Mouse (Mus musculus) ES-Bruce4 (cell line): ENCODE measurements around the gene Hist2h2aa1. TPM values are rescaled to one million over a fixed set of nuclear protein-coding genes. Genes with fewer than 3 reads are reported as not detected.
A peak's percentile ranks its signal among the peaks of the same experiment; 100 is the strongest.

Experiments
- H3K27ac ChIP-seq: 2 replicates; pipeline ENCODE4 v1.5.1; 2012; ENCODE audit warnings: low read length, inconsistent platforms; ENCODE audit not compliant: insufficient read depth
- H3K27me3 ChIP-seq: 2 replicates; pipeline ENCODE4 v1.6.1; 2012; ENCODE audit warnings: mild to moderate bottlenecking, low read length, inconsistent platforms; ENCODE audit not compliant: control insufficient read depth, poor library complexity, insufficient read depth, severe bottlenecking
- H3K36me3 ChIP-seq: 2 replicates; pipeline ENCODE4 v1.6.1; 2012; ENCODE audit warnings: inconsistent platforms, mild to moderate bottlenecking, low read length, moderate library complexity; ENCODE audit not compliant: control insufficient read depth, poor library complexity, insufficient read depth, severe bottlenecking
- H3K4me1 ChIP-seq: one replicate; pipeline ENCODE4 v1.8.1; 2011; ENCODE audit warnings: low read length; ENCODE audit not compliant: control insufficient read depth, insufficient read depth
- H3K4me3 ChIP-seq: 2 replicates; pipeline ENCODE4 v1.5.1; 2011; ENCODE audit warnings: low read depth, mild to moderate bottlenecking, low read length
- H3K9ac ChIP-seq: 2 replicates; pipeline ENCODE4 v1.6.1; 2012; ENCODE audit warnings: low read depth, mild to moderate bottlenecking, inconsistent platforms; ENCODE audit not compliant: poor library complexity, severe bottlenecking
- H3K9me3 ChIP-seq: replicated peaks from 2 replicates; pipeline ENCODE4 v1.6.1; 2012; ENCODE audit warnings: mild to moderate bottlenecking, low read length, inconsistent platforms; ENCODE audit not compliant: control insufficient read depth, poor library complexity, insufficient read depth, severe bottlenecking
- CTCF ChIP-seq: IDR thresholded peaks from one replicate; pipeline ENCODE4 v1.8.1; 2011; ENCODE audit warnings: low read depth, low read length
- EP300 ChIP-seq: IDR thresholded peaks from 2 replicates; pipeline ENCODE4 v1.6.1; 2011; ENCODE audit warnings: low read depth, low read length; ENCODE audit not compliant: insufficient read depth
- POLR2A ChIP-seq: IDR thresholded peaks from one replicate; pipeline ENCODE4 v1.8.1; 2011; ENCODE audit warnings: low read length; ENCODE audit not compliant: insufficient read depth
- polyA plus RNA-seq: library from polyadenylated mRNA; stranded (reverse); fragments of >200 nt; gene quantifications from 2 replicates; pipeline ENCODE4 v1.2.4, GENCODE M21; 2011; ENCODE audit warnings: low read depth; ENCODE audit not compliant: missing spikeins, insufficient read depth, insufficient read length

The Hist2h2aa1 gene
- polyA plus RNA-seq, 1 experiment, result not detected

- no peaks in the 10 kb centered on the region for H3K27me3 ChIP-seq
- H3K27ac ChIP-seq, result no peak overlapping the region
- H3K9me3 ChIP-seq, result no peaks in the 10 kb centered on the region
- H3K9ac ChIP-seq, result 0 out of 2 replicates have a peak overlapping the region, but pooled peaks have one; percentile 63
- no peaks in the 10 kb centered on the region for H3K36me3 ChIP-seq
- no peak overlapping the region for H3K4me3 ChIP-seq
- TF ChIP-seq CTCF (no peak), POLR2A (no peak), EP300 (no peak)
- H3K4me1 ChIP-seq, result no peaks in the 10 kb centered on the region
Measured at GRCm38 (mm10) chr3:96255926-96256593, 10.8 kb downstream of the Hist2h2aa1 start.

GRCm38 (mm10) chr3:96257190-96257589 lies 11.9 kb downstream of the Hist2h2aa1 start:
- no peaks in the 10 kb centered on the region for H3K9me3 ChIP-seq
- no peaks in the 10 kb centered on the region for H3K27me3 ChIP-seq

GRCm38 (mm10) chr3:96260220-96260619 lies 14.9 kb downstream of the Hist2h2aa1 start:
- Histone ChIP-seq H3K27me3 (no peaks in the 10 kb centered on the region), H3K4me3 (no peak overlapping the region), H3K9ac (no peak overlapping the region), H3K27ac (no peak overlapping the region), H3K4me1 (no peaks in the 10 kb centered on the region), H3K36me3 (no peaks in the 10 kb centered on the region), H3K9me3 (no peaks in the 10 kb centered on the region)
- TF ChIP-seq CTCF, result no peak
- no peak for TF ChIP-seq EP300
- no peak for TF ChIP-seq POLR2A

More at GRCm38 (mm10) chr3:96257190-96257589, 11.9 kb downstream of the Hist2h2aa1 start:
- Histone ChIP-seq H3K4me1 (no peaks in the 10 kb centered on the region), H3K27ac (no peak overlapping the region), H3K36me3 (no peaks in the 10 kb centered on the region), H3K4me3 (no peak overlapping the region), H3K9ac (no peak overlapping the region)
- TF ChIP-seq CTCF, result no peak
- TF ChIP-seq EP300, result no peak
- no peak for TF ChIP-seq POLR2A

- no peaks in the 10 kb centered on the region for H3K36me3 ChIP-seq
- no peaks in the 10 kb centered on the region for H3K27me3 ChIP-seq
- TF ChIP-seq EP300 (no peak), POLR2A (no peak), CTCF (no peak)
- H3K4me3 ChIP-seq, result peak overlapping the region; percentile 76
- H3K9me3 ChIP-seq, result no peaks in the 10 kb centered on the region
- H3K9ac ChIP-seq, result peak overlapping the region; percentile 96
- peak overlapping the region; percentile 82 for H3K27ac ChIP-seq
- no peaks in the 10 kb centered on the region for H3K4me1 ChIP-seq
Measured at GRCm38 (mm10) chr3:96261623-96262022, 16.3 kb downstream of the Hist2h2aa1 start.

- TF ChIP-seq POLR2A, result peak; percentile 78
- TF ChIP-seq EP300, result 0 out of 2 replicates have a peak, but pooled peaks have one; percentile 39
- no peak for TF ChIP-seq CTCF
- Histone ChIP-seq H3K4me3 (peak overlapping the region; percentile 76), H3K27me3 (no peaks in the 10 kb centered on the region), H3K9ac (peak overlapping the region; percentile 96), H3K27ac (peak overlapping the region; percentile 82), H3K36me3 (no peaks in the 10 kb centered on the region), H3K4me1 (no peaks in the 10 kb centered on the region), H3K9me3 (no peaks in the 10 kb centered on the region)
Measured at GRCm38 (mm10) chr3:96262216-96262875, 17.0 kb downstream of the Hist2h2aa1 start.

GRCm38 (mm10) chr3:96262979-96263550 lies 17.8 kb downstream of the Hist2h2aa1 start, which contains the start of gene Hist2h4:
Gene Hist2h4 (minus strand): TSS chr3:96263311.
- Histone ChIP-seq H3K27me3 (no peaks in the 10 kb centered on the region), H3K4me3 (peak within 1 kb of the TSS; percentile 76), H3K9me3 (no peaks in the 10 kb centered on the region), H3K9ac (peak within 1 kb of the TSS; percentile 96), H3K36me3 (no peaks in the 10 kb centered on the region), H3K27ac (peak within 1 kb of the TSS; percentile 92), H3K4me1 (no peaks in the 10 kb centered on the region)
- TF ChIP-seq EP300, result 0 out of 2 replicates have a peak, but pooled peaks have one; percentile 37
- no peak for TF ChIP-seq CTCF
- peak; percentile 100 for TF ChIP-seq POLR2A
